Mouse (Mus musculus) lung, postnatal 0 days (tissue): Measurements from ENCODE around the gene Spink2.

Source experiments
- CTCF ChIP-seq: IDR thresholded peaks from 2 replicates; pipeline ENCODE4 v1.5.1; 2016; ENCODE audit warnings: antibody characterized with exemption, mild to moderate bottlenecking
- EP300 ChIP-seq: IDR thresholded peaks from 2 replicates; pipeline ENCODE4 v1.6.1; 2016; ENCODE audit warnings: antibody characterized with exemption, mild to moderate bottlenecking, control low read depth

- TF ChIP-seq CTCF: no peak
- peak; percentile 62 for TF ChIP-seq EP300
Observed at GRCm38 (mm10) chr5:77165703-77166625, 45.3 kb downstream of the Spink2 start.
